13 mouse cellular contexts compared by ENCODE assay signal in genomic region chrX:52783898-52784297, GRCm38 (mm10). TPM values are rescaled to one million over a fixed set of nuclear protein-coding genes. Genes with fewer than 3 reads are reported as not detected.
A peak's percentile ranks its signal among the peaks of the same experiment; 100 is the strongest.
DNase-seq lines count a peak whose midpoint lies in the region; ATAC-seq and TF ChIP-seq lines count a peak whose summit lies in the region.
"Had no signal": no experiment of that assay in that cellular context is flagged by ENCODE, and none has a peak within 500 bp of the region (broad histone marks: within the 10 kb centered on the region; RNA-seq: fewer than 3 reads in every experiment).

No protein-coding gene starts in this region.

- dilution Hi-C loops in CH12.LX (cut with MboI; ENCODE audit: extremely low pct_ligation_motif_present, extremely low pct_unique_long_range_greater_than_20kb, low sequenced_read_pairs): no loop called here

- no peak overlapping the region for H3K27ac ChIP-seq in heart, embryonic 14.5 days (replicated peaks in 1 of 2; ENCODE audit: control insufficient read depth in 1 of 2, insufficient read depth in 1 of 2, low read depth in 2 of 2, low read length in 2 of 2)
- H3K27ac ChIP-seq in CH12.LX (ENCODE audit: insufficient read depth, low read depth): no peak overlapping the region
- H3K27ac ChIP-seq in hindbrain, postnatal 0 days: no peak overlapping the region
- H3K27ac ChIP-seq: neural tube, embryonic 12.5 days had no signal

- WGBS in heart, embryonic 14.5 days: 57% methylated on average over 5 of the region's 5 CpGs
- WGBS in hindbrain, postnatal 0 days: 69% methylated on average over 5 of the region's 5 CpGs

- no peaks in the 10 kb centered on the region for H3K79me2 ChIP-seq in CH12.LX (replicated peaks; ENCODE audit: control insufficient read depth, extremely low read depth, insufficient read depth, poor library complexity, severe bottlenecking)

- no peak for DNase-seq in heart, postnatal 4 days
- DNase-seq in CH12.LX (ENCODE audit: extremely low read depth): peak; percentile 37
- DNase-seq in hindbrain, postnatal 0 days (ENCODE audit: low spot score): no peak
- no peak for DNase-seq in gastrocnemius, postnatal 36 days
- DNase-seq in layer of hippocampus, adult 18-20 months (ENCODE audit: low spot score in 2 of 2): no peak
- DNase-seq: adrenal gland, adult 8-10 months; cerebellum, adult 11-12 months; kidney, postnatal 25 days had no signal

- TF ChIP-seq EP300 in CH12.LX (IDR thresholded peaks at IDR 0.05; ENCODE audit: low read length): 0 out of 2 replicates have a peak, but pooled peaks have one; percentile 15

- no peak for TF ChIP-seq CTCF in CH12.LX (conservative IDR thresholded peaks at IDR 0.05 in 1 of 2, IDR thresholded peaks at IDR 0.05 in 1 of 2; ENCODE audit: low read depth in 2 of 2, low read length in 2 of 2)
- TF ChIP-seq CTCF in hindbrain, postnatal 0 days (IDR thresholded peaks at IDR 0.05; ENCODE audit: low read depth): no peak

- intact Hi-C loops in gastrocnemius, postnatal 36 days (cut with DNase I): no loop called here

- 0 out of 2 replicates have a peak overlapping the region, but pooled peaks have one; percentile 9 for H3K4me2 ChIP-seq in heart, embryonic 14.5 days (ENCODE audit: low read length)
- no peak overlapping the region; the same call in none of the 2 replicates for H3K4me2 ChIP-seq in CH12.LX (ENCODE audit: insufficient read depth, low read depth, poor library complexity, severe bottlenecking)
- H3K4me2 ChIP-seq in hindbrain, postnatal 0 days (ENCODE audit: low read depth, low read length): no peak overlapping the region
- H3K4me2 ChIP-seq: neural tube, embryonic 12.5 days had no signal

- no peaks in the 10 kb centered on the region for H3K27me3 ChIP-seq in heart, embryonic 14.5 days (ENCODE audit: control insufficient read depth, insufficient read depth, low read length)
- H3K27me3 ChIP-seq in CH12.LX (replicated peaks): no peaks in the 10 kb centered on the region
- no peaks in the 10 kb centered on the region for H3K27me3 ChIP-seq in hindbrain, postnatal 0 days (ENCODE audit: insufficient read depth, low read length)
- H3K27me3 ChIP-seq: neural tube, embryonic 12.5 days had no signal

- in situ Hi-C loops in CH12.LX (cut with MboI; ENCODE audit: low pct_ligation_motif_present, low pct_unique_long_range_greater_than_20kb, low sequenced_read_pairs): no loop called here

- TF ChIP-seq RAD21 in CH12.LX (IDR thresholded peaks at IDR 0.05; ENCODE audit: low read depth, low read length): no peak

- no peaks in the 10 kb centered on the region for H3K9me3 ChIP-seq in heart, embryonic 14.5 days (ENCODE audit: control insufficient read depth, low read length)
- no peaks in the 10 kb centered on the region for H3K9me3 ChIP-seq in CH12.LX (replicated peaks; ENCODE audit: low read length)
- no peaks in the 10 kb centered on the region for H3K9me3 ChIP-seq in hindbrain, postnatal 0 days (ENCODE audit: low read length)
- H3K9me3 ChIP-seq: neural tube, embryonic 12.5 days had no signal

- no peak for ATAC-seq in heart, embryonic 14.5 days (ENCODE audit: insufficient number of reproducible peaks, insufficient read depth, low FRiP score, low read depth)
- ATAC-seq in hematopoietic stem cell, adult 5-6 weeks (replicated peaks in 1 of 2; ENCODE audit: insufficient read depth in 1 of 2, low FRiP score in 2 of 2, low TSS enrichment in 1 of 2, low read depth in 1 of 2, poor library complexity in 2 of 2, severe bottlenecking in 2 of 2): peak; percentile 90 to 92
- peak; percentile 93 for ATAC-seq in megakaryocyte, adult 5-6 weeks (ENCODE audit: poor library complexity, severe bottlenecking)
- ATAC-seq in hindbrain, postnatal 0 days: no peak
- ATAC-seq: forebrain, embryonic 14.5 days had no signal

- H3K4me3 ChIP-seq in heart, embryonic 14.5 days (ENCODE audit: control insufficient read depth in 1 of 2, insufficient read depth in 1 of 2, low read depth in 1 of 2, low read length in 2 of 2): peak overlapping the region in 1 of 2 experiments; percentile 14; a peak in 1 of 4 replicates
- no peak overlapping the region for H3K4me3 ChIP-seq in CH12.LX (replicated peaks in 1 of 3; ENCODE audit: low read depth in 2 of 3, low read length in 2 of 3, poor library complexity in 1 of 3)
- no peak overlapping the region for H3K4me3 ChIP-seq in hindbrain, postnatal 0 days (ENCODE audit: low read length)
- H3K4me3 ChIP-seq: neural tube, embryonic 12.5 days had no signal

- no peak for TF ChIP-seq POLR2A in CH12.LX (IDR thresholded peaks at IDR 0.05; ENCODE audit: low read depth, low read length)

- no peak overlapping the region for H3K9ac ChIP-seq in heart, embryonic 14.5 days (ENCODE audit: low read length)
- H3K9ac ChIP-seq in CH12.LX (ENCODE audit: insufficient read depth, low read depth): no peak overlapping the region
- no peak overlapping the region for H3K9ac ChIP-seq in hindbrain, postnatal 0 days (replicated peaks; ENCODE audit: low read length)
- H3K9ac ChIP-seq: neural tube, embryonic 12.5 days had no signal

- no peaks in the 10 kb centered on the region for H3K4me1 ChIP-seq in heart, embryonic 14.5 days (ENCODE audit: control insufficient read depth in 2 of 2, insufficient read depth in 2 of 2, low read length in 2 of 2)
- H3K4me1 ChIP-seq in CH12.LX (ENCODE audit: control insufficient read depth in 1 of 2, insufficient read depth in 2 of 2): no peaks in the 10 kb centered on the region
- no peaks in the 10 kb centered on the region for H3K4me1 ChIP-seq in hindbrain, postnatal 0 days (ENCODE audit: insufficient read depth, low read length)
- H3K4me1 ChIP-seq: neural tube, embryonic 12.5 days had no signal

- no peaks in the 10 kb centered on the region for H3K36me3 ChIP-seq in heart, embryonic 14.5 days (ENCODE audit: control insufficient read depth, insufficient read depth, low read length)
- no peaks in the 10 kb centered on the region for H3K36me3 ChIP-seq in CH12.LX (replicated peaks in 1 of 2; ENCODE audit: control insufficient read depth in 1 of 2, insufficient read depth in 1 of 2, low read length in 1 of 2)
- no peaks in the 10 kb centered on the region for H3K36me3 ChIP-seq in hindbrain, postnatal 0 days (ENCODE audit: insufficient read depth, low read length)
- H3K36me3 ChIP-seq: neural tube, embryonic 12.5 days had no signal

TF ChIP-seq in CH12.LX, 34 proteins besides CTCF, POLR2A, EP300 and RAD21:
- no peak for TF ChIP-seq PAX5 (IDR thresholded peaks at IDR 0.05; ENCODE audit: low read length)
- TF ChIP-seq NRF1 (IDR thresholded peaks at IDR 0.05; ENCODE audit: low read depth, low read length): no peak
- no peak for TF ChIP-seq IRF4 (IDR thresholded peaks at IDR 0.05; ENCODE audit: low read depth, low read length)
- no peak for TF ChIP-seq ZKSCAN1 (IDR thresholded peaks at IDR 0.05; ENCODE audit: borderline replicate concordance, low read depth, low read length)
- TF ChIP-seq ETS1 (conservative IDR thresholded peaks at IDR 0.05; ENCODE audit: low read depth, low read length): no peak
- no peak for TF ChIP-seq RCOR1 (conservative IDR thresholded peaks at IDR 0.05; ENCODE audit: low read depth, low read length)
- TF ChIP-seq ZMIZ1 (IDR thresholded peaks at IDR 0.05; ENCODE audit: low read depth, low read length): no peak
- TF ChIP-seq POLR2AphosphoS2 (IDR thresholded peaks at IDR 0.05; ENCODE audit: low read depth, low read length): no peak
- TF ChIP-seq MAZ (IDR thresholded peaks at IDR 0.05; ENCODE audit: low read depth, low read length): no peak
- TF ChIP-seq SIN3A (IDR thresholded peaks at IDR 0.05; ENCODE audit: low read length): no peak
- TF ChIP-seq TBP (conservative IDR thresholded peaks at IDR 0.05; ENCODE audit: low read depth, low read length): no peak
- no peak for TF ChIP-seq NELFE (IDR thresholded peaks at IDR 0.05; ENCODE audit: low read depth, low read length)
- TF ChIP-seq TCF12 (IDR thresholded peaks at IDR 0.05; ENCODE audit: low read depth, low read length): no peak
- no peak for TF ChIP-seq E2F4 (IDR thresholded peaks at IDR 0.05; ENCODE audit: insufficient replicate concordance, low read depth, low read length)
- TF ChIP-seq MAFK (IDR thresholded peaks at IDR 0.05; ENCODE audit: insufficient replicate concordance, low read length): no peak

RNA-seq across cellular contexts. Expression of gene Ccdc160, which starts 7.1 kb away (rescaled TPM):
- 0.26 and 1.1 TPM in 2 replicates for polyA plus RNA-seq in heart, embryonic 14.5 days (2014; fragmentation: Nextera tagmentation; extraction: Ambion mirVana)
- under 1 TPM; 0.16 to 0.64 TPM for total RNA-seq in heart, postnatal 4 days (2021)
- total RNA-seq in CH12.LX (2012; rRNA removed) (not detected in 2 replicates), CH12.LX (2014; rRNA removed) (not detected in 2 replicates)
- not detected in 2 replicates for polyA plus RNA-seq in CH12.LX (2012; ENCODE audit: insufficient read length, low read depth)
- 0.25 and 1.3 TPM in 2 replicates for total RNA-seq in hematopoietic stem cell, adult 5-6 weeks (2017)
- not detected in 2 replicates for total RNA-seq in megakaryocyte, adult 5-6 weeks (2015)
- total RNA-seq in megakaryocyte, adult 5-6 weeks (2017): 0.29 TPM in 1 of 2 replicates, not detected in the other
- 1.7 and 3.0 TPM in 2 replicates for total RNA-seq in hindbrain, postnatal 0 days (2014; rRNA removed)
- polyA plus RNA-seq in hindbrain, postnatal 0 days (2015; fragmentation: Nextera tagmentation; extraction: Ambion mirVana): 5.5 and 5.8 TPM in 2 replicates
- under 1 TPM in 1 of 2 experiments, not detected in 1; 0.17 TPM for total RNA-seq in gastrocnemius, postnatal 36 days (2021)
- total RNA-seq in layer of hippocampus, adult 18-20 months (2021): 1 to 10 TPM; 2.3 to 2.8 TPM

Comparison
In these comparisons a context has a peak if more than half of its experiments do, and no peak if none do; other contexts are left out.
1. ATAC-seq: peak in hematopoietic stem cell, adult 5-6 weeks (2 of 2) and megakaryocyte, adult 5-6 weeks (single experiment); none in heart, embryonic 14.5 days (single experiment) and hindbrain, postnatal 0 days (single experiment).